Mouse (Mus musculus) intestine, embryonic 16.5 days (tissue): ENCODE measurements around the gene Nckap1l. TPM values are rescaled to one million over a fixed set of nuclear protein-coding genes. Genes with fewer than 3 reads are reported as not detected.
A peak's percentile ranks its signal among the peaks of the same experiment; 100 is the strongest.

Source experiments
- ATAC-seq: fragments of 200-750 bp; cut with Nextera tagmentation; 2 replicates; pipeline ENCODE4 v1.8.0; 2017; ENCODE audit warnings: moderate TSS enrichment, moderate library complexity
- H3K27ac ChIP-seq: fragments of 300-500 bp; sonication (generic); 2 replicates; pipeline ENCODE4 v1.5.1; 2014; ENCODE audit warnings: mild to moderate bottlenecking, low read length
- H3K27me3 ChIP-seq: fragments of 300-500 bp; sonication (generic); replicated peaks from 2 replicates; pipeline ENCODE4 v1.6.1; 2014; ENCODE audit warnings: low read length, control low read depth, mixed read lengths; ENCODE audit not compliant: control insufficient read depth, insufficient read depth
- H3K36me3 ChIP-seq: fragments of 300-500 bp; sonication (generic); 2 replicates; pipeline ENCODE4 v1.6.1; 2014; ENCODE audit warnings: low read length, control low read depth; ENCODE audit not compliant: control insufficient read depth, insufficient read depth
- H3K4me1 ChIP-seq: fragments of 300-500 bp; sonication (generic); 2 replicates; pipeline ENCODE4 v1.6.1; 2014; ENCODE audit warnings: low read length, control low read depth, mixed read lengths; ENCODE audit not compliant: control insufficient read depth, insufficient read depth
- H3K4me2 ChIP-seq: fragments of 300-500 bp; sonication (generic); 2 replicates; pipeline ENCODE4 v1.6.1; 2014; ENCODE audit warnings: low read depth, low read length, control low read depth
- H3K4me3 ChIP-seq: fragments of 300-500 bp; sonication (generic); 2 replicates; pipeline ENCODE4 v1.5.1; 2014; ENCODE audit warnings: mild to moderate bottlenecking, low read length
- H3K9ac ChIP-seq: fragments of 300-500 bp; sonication (generic); 2 replicates; pipeline ENCODE4 v1.6.1; 2014; ENCODE audit warnings: low read depth, low read length
- H3K9me3 ChIP-seq: fragments of 300-500 bp; sonication (generic); 2 replicates; pipeline ENCODE4 v1.6.1; 2016; ENCODE audit warnings: low read length, control low read depth; ENCODE audit not compliant: control insufficient read depth
- WGBS: fragments of 180-500 bp; shearing (Covaris S2); extraction: QIAGEN DNeasy Blood & Tissue Kit; methylation state at CpG from one replicate; pipeline ENCODE4 v1.1.7; 2014; 5-methylcytosine and 5-hydroxymethylcytosine counted together
- polyA plus RNA-seq: library from polyadenylated mRNA; unstranded; fragments of >200 nt; fragmentation: Nextera tagmentation; extraction: Ambion mirVana; gene quantifications from 2 replicates; pipeline ENCODE4 v1.2.1, GENCODE M21; 2015

Gene Nckap1l
- polyA plus RNA-seq, 1 experiment from 2014 or later = 3.8 TPM

- Histone ChIP-seq H3K36me3 (no peaks in the 10 kb centered on the region), H3K4me3 (no peak overlapping the region), H3K4me2 (no peak overlapping the region), H3K9ac (no peak overlapping the region), H3K27ac (no peak overlapping the region), H3K4me1 (no peaks in the 10 kb centered on the region), H3K9me3 (no peaks in the 10 kb centered on the region), H3K27me3 (no peaks in the 10 kb centered on the region)
- ATAC-seq = no peak
- WGBS = 67% methylated on average over 10 of the region's 10 CpGs
These were observed 42.9 kb downstream of the Nckap1l start for GRCm38 (mm10) chr15:103496204-103497140.

GRCm38 (mm10) chr15:103498157-103498556 is 44.6 kb downstream of the Nckap1l start:
- 28% methylated on average over 3 of the region's 3 CpGs for WGBS
- ATAC-seq = no peak
- Histone ChIP-seq H3K4me1 (peaks cover 5% of the 10 kb centered on the region; the same call in 1 of the 2 replicates), H3K27me3 (peaks cover 8% of the 10 kb centered on the region; the same call in 1 of the 2 replicates), H3K4me3 (no peak overlapping the region), H3K36me3 (no peaks in the 10 kb centered on the region), H3K9me3 (no peaks in the 10 kb centered on the region), H3K4me2 (no peak overlapping the region), H3K9ac (no peak overlapping the region), H3K27ac (no peak overlapping the region)

- WGBS = 89% methylated on average over 1 of the region's 1 CpGs
- no peak for ATAC-seq
- Histone ChIP-seq H3K9ac (no peak overlapping the region), H3K9me3 (no peaks in the 10 kb centered on the region), H3K36me3 (no peaks in the 10 kb centered on the region), H3K4me1 (peaks cover 9% of the 10 kb centered on the region; the same call in 1 of the 2 replicates), H3K27me3 (peaks cover 29% of the 10 kb centered on the region), H3K4me3 (no peak overlapping the region), H3K27ac (no peak overlapping the region), H3K4me2 (no peak overlapping the region)
These were observed 47.1 kb downstream of the Nckap1l start for GRCm38 (mm10) chr15:103500723-103501122.

GRCm38 (mm10) chr15:103501186-103501585 is 47.6 kb downstream of the Nckap1l start:
- ATAC-seq = no peak
- Histone ChIP-seq H3K9me3 (no peaks in the 10 kb centered on the region), H3K36me3 (no peaks in the 10 kb centered on the region), H3K9ac (no peak overlapping the region), H3K27ac (no peak overlapping the region), H3K4me1 (peaks cover 9% of the 10 kb centered on the region; the same call in 1 of the 2 replicates), H3K27me3 (peaks cover 29% of the 10 kb centered on the region), H3K4me2 (no peak overlapping the region), H3K4me3 (no peak overlapping the region)
- 43% methylated on average over 2 of the region's 2 CpGs for WGBS

- Histone ChIP-seq H3K9ac (peak within 1 kb of the TSS; percentile 66), H3K27ac (no peak within 1 kb of the TSS), H3K4me1 (peaks cover 9% of the 10 kb centered on the region; the same call in 1 of the 2 replicates), H3K4me3 (peak within 1 kb of the TSS; percentile 59), H3K27me3 (peaks cover 29% of the 10 kb centered on the region), H3K36me3 (no peaks in the 10 kb centered on the region), H3K4me2 (peak within 1 kb of the TSS; percentile 98), H3K9me3 (no peaks in the 10 kb centered on the region)
- ATAC-seq = peak; percentile 95
- 2% methylated on average over 57 of the region's 63 CpGs for WGBS
These were observed 49.0 kb downstream of the Nckap1l start, which contains the start of gene Pde1b for GRCm38 (mm10) chr15:103502435-103503250. Gene Pde1b, plus strand, starts transcription at chr15:103503034.

GRCm38 (mm10) chr15:103503251-103503600 is 49.6 kb downstream of the Nckap1l start:
- Histone ChIP-seq H3K9me3 (no peaks in the 10 kb centered on the region), H3K4me2 (peak overlapping the region; percentile 98), H3K4me3 (peak overlapping the region; percentile 59), H3K27me3 (peaks cover 29% of the 10 kb centered on the region), H3K27ac (no peak overlapping the region), H3K9ac (peak overlapping the region; percentile 66), H3K4me1 (peaks cover 9% of the 10 kb centered on the region; the same call in 1 of the 2 replicates), H3K36me3 (no peaks in the 10 kb centered on the region)
- under 1% methylated on average over 15 of the region's 15 CpGs for WGBS
- peak; percentile 61 for ATAC-seq

- no peaks in the 10 kb centered on the region for H3K9me3 ChIP-seq
- peak overlapping the region; percentile 59 for H3K4me3 ChIP-seq
- peaks cover 9% of the 10 kb centered on the region; the same call in 1 of the 2 replicates for H3K4me1 ChIP-seq
- peak overlapping the region; percentile 98 for H3K4me2 ChIP-seq
- 52% methylated on average over 12 of the region's 12 CpGs for WGBS
- no peak overlapping the region for H3K27ac ChIP-seq
- peak; percentile 26 for ATAC-seq
- peaks cover 29% of the 10 kb centered on the region for H3K27me3 ChIP-seq
- no peaks in the 10 kb centered on the region for H3K36me3 ChIP-seq
- H3K9ac ChIP-seq = 0 out of 2 replicates have a peak overlapping the region, but pooled peaks have one; percentile 66
These were observed 50.1 kb downstream of the Nckap1l start for GRCm38 (mm10) chr15:103503660-103504059.

GRCm38 (mm10) chr15:103509317-103509716 is 55.7 kb downstream of the Nckap1l start:
- 63% methylated on average over 3 of the region's 3 CpGs for WGBS
- ATAC-seq = no peak
- Histone ChIP-seq H3K4me1 (peaks cover 4% of the 10 kb centered on the region; the same call in 1 of the 2 replicates), H3K9me3 (no peaks in the 10 kb centered on the region), H3K36me3 (no peaks in the 10 kb centered on the region), H3K4me3 (no peak overlapping the region), H3K4me2 (no peak overlapping the region), H3K27me3 (peaks cover 10% of the 10 kb centered on the region), H3K27ac (no peak overlapping the region), H3K9ac (no peak overlapping the region)

GRCm38 (mm10) chr15:103511652-103512051 is 58.1 kb downstream of the Nckap1l start:
- ATAC-seq = no peak
- Histone ChIP-seq H3K9me3 (no peaks in the 10 kb centered on the region), H3K27me3 (no peaks in the 10 kb centered on the region; the same call in 1 of the 2 replicates), H3K4me2 (no peak overlapping the region), H3K36me3 (no peaks in the 10 kb centered on the region), H3K4me1 (peaks cover 15% of the 10 kb centered on the region), H3K9ac (no peak overlapping the region), H3K27ac (no peak overlapping the region), H3K4me3 (no peak overlapping the region)
- 69% methylated on average over 1 of the region's 1 CpGs for WGBS
